Mouse (Mus musculus): ENCODE results near the gene Lpar3. TPM values are rescaled to one million over a fixed set of nuclear protein-coding genes. Genes with fewer than 3 reads are reported as not detected.
A peak's percentile ranks its signal among the peaks of the same experiment; 100 is the strongest.

Lpar3 gene
- polyA plus RNA-seq, 2 experiments: 0.02 to 0.06 TPM

DNA sequence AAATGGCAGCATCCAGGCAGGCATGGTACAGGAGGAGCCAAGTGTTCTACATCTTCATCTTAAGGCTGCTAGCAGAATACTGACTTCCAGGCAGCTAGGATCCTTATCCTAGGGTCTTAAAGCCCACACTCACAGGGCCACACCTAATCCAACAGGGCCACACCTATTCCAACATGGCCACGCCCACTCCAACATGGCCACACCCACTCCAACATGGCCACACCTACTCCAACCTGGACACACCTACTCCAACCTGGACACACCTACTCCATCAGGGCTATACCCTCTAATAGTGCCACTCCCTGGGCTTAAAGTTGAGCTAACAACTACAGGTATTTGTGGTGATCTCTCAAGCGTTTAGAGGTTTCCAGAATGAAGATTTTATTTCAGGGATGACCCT lies 40.4 kb upstream of the Lpar3 start:
- no peak overlapping the region for H3K9ac ChIP-seq (replicated peaks)
- H3K4me3 ChIP-seq (ENCODE audit: insufficient read depth in 1 of 2, low read depth in 2 of 2, low read length in 2 of 2): no peak overlapping the region
- no peak overlapping the region for H3K27ac ChIP-seq
- no peak for TF ChIP-seq EP300 (IDR thresholded peaks at IDR 0.05; ENCODE audit: low read depth)
- no peak overlapping the region for H3K4me2 ChIP-seq (ENCODE audit: low read depth)
- WGBS (ENCODE audit: insufficient replicate concordance): 17% methylated on average over 2 of the region's 2 CpGs
- DNase-seq (ENCODE audit: low read depth in 3 of 3, low spot score in 3 of 3): no peak
- peak; percentile 16; the same call in 1 of the 2 replicates for ATAC-seq (ENCODE audit: insufficient read depth)
- H3K9me3 ChIP-seq (ENCODE audit: control insufficient read depth, low read length): no peaks in the 10 kb centered on the region
- no peaks in the 10 kb centered on the region for H3K36me3 ChIP-seq (replicated peaks; ENCODE audit: control insufficient read depth, insufficient read depth, low read depth)
- no peaks in the 10 kb centered on the region for H3K27me3 ChIP-seq (ENCODE audit: control insufficient read depth, insufficient read depth, low read length)
- no peaks in the 10 kb centered on the region for H3K4me1 ChIP-seq (replicated peaks; ENCODE audit: control insufficient read depth in 2 of 2, insufficient read depth in 2 of 2, low read length in 1 of 2)

DNA sequence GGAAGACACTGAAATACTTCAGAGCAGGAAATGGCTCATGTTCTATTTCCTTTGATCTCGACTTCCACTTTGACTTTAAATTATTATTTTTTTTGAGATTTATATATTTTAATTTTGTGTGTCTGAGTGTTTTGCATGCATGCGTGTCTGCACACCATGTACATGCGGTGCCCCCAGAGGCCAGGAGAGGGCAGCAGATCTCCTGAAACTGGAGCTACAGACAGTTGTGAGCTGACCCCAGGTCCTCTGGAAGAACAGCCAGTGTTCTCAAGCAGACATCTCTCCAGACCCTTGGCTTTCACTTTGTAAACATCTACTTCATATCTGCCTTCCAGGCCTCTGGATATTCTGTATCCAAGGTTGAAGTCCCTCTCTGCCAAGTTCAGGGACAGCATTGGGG lies 39.8 kb upstream of the Lpar3 start:
- WGBS (ENCODE audit: insufficient replicate concordance): 27% methylated on average over 3 of the region's 3 CpGs
- Histone ChIP-seq H3K36me3 (replicated peaks; ENCODE audit: control insufficient read depth, insufficient read depth, low read depth) (no peaks in the 10 kb centered on the region), H3K27ac (no peak overlapping the region), H3K4me3 (ENCODE audit: insufficient read depth in 1 of 2, low read depth in 2 of 2, low read length in 2 of 2) (no peak overlapping the region), H3K4me1 (replicated peaks; ENCODE audit: control insufficient read depth in 2 of 2, insufficient read depth in 2 of 2, low read length in 1 of 2) (no peaks in the 10 kb centered on the region), H3K9me3 (ENCODE audit: control insufficient read depth, low read length) (no peaks in the 10 kb centered on the region), H3K9ac (replicated peaks) (no peak overlapping the region), H3K4me2 (ENCODE audit: low read depth) (no peak overlapping the region), H3K27me3 (ENCODE audit: control insufficient read depth, insufficient read depth, low read length) (no peaks in the 10 kb centered on the region)
- DNase-seq (ENCODE audit: low read depth in 3 of 3, low spot score in 3 of 3) (peak in 1 of 3 experiments; percentile 17), ATAC-seq (ENCODE audit: insufficient read depth) (no peak)
- TF ChIP-seq CTCF (IDR thresholded peaks at IDR 0.05; ENCODE audit: low read depth) (peak; percentile 74), EP300 (IDR thresholded peaks at IDR 0.05; ENCODE audit: low read depth) (no peak)

DNA sequence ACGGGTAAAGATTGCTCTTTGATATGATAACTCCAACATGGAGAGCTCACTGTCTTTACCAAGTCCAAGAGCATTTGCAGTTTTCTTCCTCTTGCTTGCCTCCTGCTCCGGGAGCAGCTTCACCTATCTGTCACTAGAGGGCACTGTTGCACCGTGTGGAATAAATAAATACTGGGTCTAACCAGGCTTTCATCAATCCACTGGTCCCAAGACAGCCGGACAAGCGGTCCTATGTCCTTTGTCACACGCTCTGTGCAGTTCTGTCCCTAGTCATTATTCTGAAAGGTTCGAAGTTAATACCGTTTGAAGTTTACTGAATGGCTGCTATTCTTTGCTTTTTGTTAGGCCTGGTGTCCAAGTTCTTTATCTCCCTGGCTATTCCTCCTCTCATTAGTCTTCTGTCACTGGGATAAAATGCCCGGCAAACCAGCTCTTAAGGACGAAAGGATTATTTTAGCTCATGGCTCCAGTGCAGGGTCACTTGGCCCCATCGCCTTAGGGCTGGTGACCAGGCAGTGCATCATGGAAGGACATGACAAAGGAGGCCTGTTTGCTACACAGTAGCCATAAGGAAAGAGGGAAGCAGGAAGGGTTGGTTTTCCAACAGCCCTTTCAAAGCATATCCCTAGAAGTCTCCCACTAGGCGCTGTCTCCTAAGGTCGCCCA lies 35.6 kb upstream of the Lpar3 start:
- no peak overlapping the region for H3K4me2 ChIP-seq (ENCODE audit: low read depth)
- ATAC-seq (ENCODE audit: insufficient read depth): no peak
- WGBS (ENCODE audit: insufficient replicate concordance): 28% methylated on average over 13 of the region's 13 CpGs
- no peaks in the 10 kb centered on the region for H3K27me3 ChIP-seq (ENCODE audit: control insufficient read depth, insufficient read depth, low read length)
- H3K9me3 ChIP-seq (ENCODE audit: control insufficient read depth, low read length): no peaks in the 10 kb centered on the region
- H3K27ac ChIP-seq: no peak overlapping the region
- no peaks in the 10 kb centered on the region for H3K36me3 ChIP-seq (replicated peaks; ENCODE audit: control insufficient read depth, insufficient read depth, low read depth)
- no peak overlapping the region for H3K9ac ChIP-seq (replicated peaks)
- no peaks in the 10 kb centered on the region for H3K4me1 ChIP-seq (replicated peaks; ENCODE audit: control insufficient read depth in 2 of 2, insufficient read depth in 2 of 2, low read length in 1 of 2)
- H3K4me3 ChIP-seq (ENCODE audit: insufficient read depth in 1 of 2, low read depth in 2 of 2, low read length in 2 of 2): no peak overlapping the region
- TF ChIP-seq CTCF (IDR thresholded peaks at IDR 0.05; ENCODE audit: low read depth) (peak; percentile 84), EP300 (IDR thresholded peaks at IDR 0.05; ENCODE audit: low read depth) (no peak)
- peak; percentile 17 to 41 (median 32) for DNase-seq (ENCODE audit: low read depth in 3 of 3, low spot score in 3 of 3)

DNA sequence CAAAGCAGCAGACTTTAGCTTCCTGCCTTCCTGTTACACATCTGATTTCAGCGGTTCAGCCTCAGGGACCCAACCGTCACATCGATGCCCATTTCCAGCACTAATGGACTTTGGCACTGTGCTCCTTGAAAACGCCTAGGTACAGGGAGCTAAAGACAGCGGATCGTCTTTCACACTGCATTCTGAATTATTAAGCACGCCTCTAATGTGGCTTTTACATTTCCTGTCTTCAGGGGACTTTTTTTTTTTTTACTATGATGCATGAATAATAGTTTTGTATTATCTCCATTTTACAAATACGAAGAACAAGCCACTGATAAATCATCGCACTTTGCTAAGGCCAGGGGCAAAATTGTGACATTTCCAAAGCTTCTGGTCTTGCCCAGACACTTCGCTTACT lies 34.7 kb upstream of the Lpar3 start:
- WGBS (ENCODE audit: insufficient replicate concordance): 68% methylated on average over 10 of the region's 10 CpGs
- H3K4me2 ChIP-seq (ENCODE audit: low read depth): no peak overlapping the region
- no peak overlapping the region for H3K9ac ChIP-seq (replicated peaks)
- H3K27me3 ChIP-seq (ENCODE audit: control insufficient read depth, insufficient read depth, low read length): no peaks in the 10 kb centered on the region
- no peaks in the 10 kb centered on the region for H3K4me1 ChIP-seq (replicated peaks; ENCODE audit: control insufficient read depth in 2 of 2, insufficient read depth in 2 of 2, low read length in 1 of 2)
- ATAC-seq (ENCODE audit: insufficient read depth) (no peak), DNase-seq (ENCODE audit: low read depth in 3 of 3, low spot score in 3 of 3) (no peak)
- H3K4me3 ChIP-seq (ENCODE audit: insufficient read depth in 1 of 2, low read depth in 2 of 2, low read length in 2 of 2): no peak overlapping the region
- H3K27ac ChIP-seq: no peak overlapping the region
- TF ChIP-seq EP300 (IDR thresholded peaks at IDR 0.05; ENCODE audit: low read depth) (no peak), CTCF (IDR thresholded peaks at IDR 0.05; ENCODE audit: low read depth) (no peak)
- H3K9me3 ChIP-seq (ENCODE audit: control insufficient read depth, low read length): no peaks in the 10 kb centered on the region
- no peaks in the 10 kb centered on the region for H3K36me3 ChIP-seq (replicated peaks; ENCODE audit: control insufficient read depth, insufficient read depth, low read depth)

DNA sequence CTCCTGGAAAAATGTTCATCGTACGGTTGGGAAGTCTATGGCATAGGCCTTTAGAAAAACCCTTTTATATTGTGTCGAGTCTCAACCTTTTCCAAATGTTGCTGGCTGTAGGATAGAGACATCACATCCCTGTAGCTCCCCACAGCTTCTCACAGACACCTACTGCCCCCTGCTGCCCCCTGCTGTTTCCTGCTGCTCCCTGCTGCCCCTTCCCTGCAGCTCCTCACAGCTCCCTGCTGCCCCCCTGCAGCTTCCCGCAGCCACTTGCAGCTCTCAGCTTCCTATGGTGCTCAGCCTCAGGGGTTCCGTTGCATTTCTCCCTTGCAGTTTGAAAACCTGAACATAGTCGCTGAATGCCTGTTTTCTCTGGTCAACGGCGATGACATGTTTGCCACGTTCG lies 30.8 kb upstream of the Lpar3 start:
- no peak overlapping the region for H3K4me2 ChIP-seq (ENCODE audit: low read depth)
- no peak for TF ChIP-seq EP300 (IDR thresholded peaks at IDR 0.05; ENCODE audit: low read depth)
- peak; percentile 39 for TF ChIP-seq CTCF (IDR thresholded peaks at IDR 0.05; ENCODE audit: low read depth)
- ATAC-seq (ENCODE audit: insufficient read depth): no peak
- no peaks in the 10 kb centered on the region for H3K4me1 ChIP-seq (replicated peaks; ENCODE audit: control insufficient read depth in 2 of 2, insufficient read depth in 2 of 2, low read length in 1 of 2)
- no peak overlapping the region for H3K4me3 ChIP-seq (ENCODE audit: insufficient read depth in 1 of 2, low read depth in 2 of 2, low read length in 2 of 2)
- H3K27me3 ChIP-seq (ENCODE audit: control insufficient read depth, insufficient read depth, low read length): no peaks in the 10 kb centered on the region
- DNase-seq (ENCODE audit: low read depth in 3 of 3, low spot score in 3 of 3): no peak
- no peak overlapping the region for H3K9ac ChIP-seq (replicated peaks)
- H3K27ac ChIP-seq: no peak overlapping the region
- H3K36me3 ChIP-seq (replicated peaks; ENCODE audit: control insufficient read depth, insufficient read depth, low read depth): no peaks in the 10 kb centered on the region
- WGBS (ENCODE audit: insufficient replicate concordance): 51% methylated on average over 10 of the region's 10 CpGs
- H3K9me3 ChIP-seq (ENCODE audit: control insufficient read depth, low read length): no peaks in the 10 kb centered on the region

Data from liver, embryonic 14.5 days (tissue).